Mouse (Mus musculus) limb, embryonic 14.5 days (tissue): Measurements from ENCODE around the gene Hdac5. TPM values are rescaled to one million over a fixed set of nuclear protein-coding genes. Genes with fewer than 3 reads are reported as not detected.

Source experiments
- ATAC-seq: fragments of 200-750 bp; cut with Nextera tagmentation; 2 replicates; pipeline ENCODE4 v1.8.0; 2017; ENCODE audit warnings: low read depth, moderate number of reproducible peaks, moderate TSS enrichment; ENCODE audit not compliant: low FRiP score
- DNase-seq: peaks from one replicate; pipeline ENCODE4 v3.0.0-alpha.2; 2015; ENCODE audit warnings: low spot score
- H3K27ac ChIP-seq: fragments of 300-500 bp; sonication (generic); replicated peaks from 2 replicates; pipeline ENCODE4 v1.5.1; 2014; ENCODE audit warnings: low read depth, mild to moderate bottlenecking, low read length, moderate library complexity, mixed read lengths
- H3K27me3 ChIP-seq: fragments of 300-500 bp; sonication (generic); 2 replicates; pipeline ENCODE4 v1.6.1; 2014; ENCODE audit warnings: low read length, mixed read lengths; ENCODE audit not compliant: control insufficient read depth, insufficient read depth
- H3K36me3 ChIP-seq: fragments of 300-500 bp; sonication (generic); 2 replicates; pipeline ENCODE4 v1.6.1; 2014; ENCODE audit warnings: mild to moderate bottlenecking, low read length, moderate library complexity, mixed read lengths; ENCODE audit not compliant: control insufficient read depth, insufficient read depth
- H3K4me1 ChIP-seq: fragments of 300-500 bp; sonication (generic); 2 replicates; pipeline ENCODE4 v1.6.1; 2014; ENCODE audit warnings: antibody characterized with exemption, low read length, mixed read lengths; ENCODE audit not compliant: control insufficient read depth, insufficient read depth
- H3K4me2 ChIP-seq: fragments of 300-500 bp; sonication (generic); replicated peaks from 2 replicates; pipeline ENCODE4 v1.6.1; 2014; ENCODE audit warnings: low read depth, mild to moderate bottlenecking, low read length, moderate library complexity; ENCODE audit not compliant: severe bottlenecking
- H3K4me3 ChIP-seq: fragments of 300-500 bp; sonication (generic); replicated peaks from 2 replicates; pipeline ENCODE4 v1.5.1; 2014; ENCODE audit warnings: low read length
- H3K9ac ChIP-seq: fragments of 300-500 bp; sonication (generic); 2 replicates; pipeline ENCODE4 v1.6.1; 2014; ENCODE audit warnings: mild to moderate bottlenecking, low read depth, low read length, moderate library complexity; ENCODE audit not compliant: severe bottlenecking
- H3K9me3 ChIP-seq: fragments of 300-500 bp; sonication (generic); 2 replicates; pipeline ENCODE4 v1.6.1; 2016; ENCODE audit warnings: low read length; ENCODE audit not compliant: control insufficient read depth
- POLR2A ChIP-seq: fragments of 200-500 bp; IDR thresholded peaks from 2 replicates; pipeline ENCODE4 v1.8.0; 2012; ENCODE audit warnings: inconsistent platforms, mild to moderate bottlenecking, moderate library complexity, borderline replicate concordance; ENCODE audit not compliant: insufficient read depth, insufficient read length; ENCODE audit errors: extremely low read depth
- WGBS: fragments of 180-500 bp; shearing (Covaris S2); extraction: QIAGEN DNeasy Blood & Tissue Kit; methylation state at CpG from one replicate; pipeline ENCODE4 v1.1.7; 2014; 5-methylcytosine and 5-hydroxymethylcytosine counted together
- polyA plus RNA-seq, 2 experiments: library from polyadenylated mRNA; depleted of rRNA in 1 of 2; stranded (reverse) in 1 of 2; unstranded in 1 of 2; fragments of >200 nt; fragmentation: Nextera tagmentation in 1 of 2; extraction: Ambion mirVana in 1 of 2; gene quantifications; 2 replicates each; pipeline versions ENCODE4 v1.2.1 to v1.2.3; 2012 to 2014

Hdac5 gene
- polyA plus RNA-seq, 2 experiments, result 46.7 to 86.2 TPM

DNA sequence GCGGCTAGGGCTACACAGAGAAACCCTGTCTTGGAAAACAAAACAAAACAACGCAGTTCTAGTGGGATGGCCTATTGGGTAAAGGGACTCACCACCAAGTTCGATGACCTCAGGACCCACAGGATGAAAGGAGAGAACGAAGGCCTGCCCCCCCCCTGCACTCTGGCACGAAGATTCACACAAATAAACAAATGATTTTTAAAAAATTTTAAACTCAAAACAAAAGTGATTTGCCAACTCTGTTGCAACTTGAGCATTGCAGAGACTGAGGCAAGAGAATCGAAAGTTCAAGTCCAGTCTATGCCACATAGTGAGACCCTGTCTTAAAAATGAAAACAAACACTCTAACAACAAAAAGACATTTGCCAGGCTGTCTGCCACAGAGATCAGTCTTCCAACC lies 10.7 kb upstream of the Hdac5 start:
- Histone ChIP-seq H3K4me3 (no peak overlapping the region), H3K9me3 (no peaks in the 10 kb centered on the region), H3K36me3 (no peaks in the 10 kb centered on the region), H3K9ac (no peak overlapping the region), H3K27ac (no peak overlapping the region), H3K4me1 (peaks cover 10% of the 10 kb centered on the region; the same call in 1 of the 2 replicates), H3K4me2 (no peak overlapping the region), H3K27me3 (no peaks in the 10 kb centered on the region)
- no peak for DNase-seq
- no peak for ATAC-seq
- TF ChIP-seq POLR2A, result no peak
- WGBS, result 92% methylated on average over 6 of the region's 6 CpGs

DNA sequence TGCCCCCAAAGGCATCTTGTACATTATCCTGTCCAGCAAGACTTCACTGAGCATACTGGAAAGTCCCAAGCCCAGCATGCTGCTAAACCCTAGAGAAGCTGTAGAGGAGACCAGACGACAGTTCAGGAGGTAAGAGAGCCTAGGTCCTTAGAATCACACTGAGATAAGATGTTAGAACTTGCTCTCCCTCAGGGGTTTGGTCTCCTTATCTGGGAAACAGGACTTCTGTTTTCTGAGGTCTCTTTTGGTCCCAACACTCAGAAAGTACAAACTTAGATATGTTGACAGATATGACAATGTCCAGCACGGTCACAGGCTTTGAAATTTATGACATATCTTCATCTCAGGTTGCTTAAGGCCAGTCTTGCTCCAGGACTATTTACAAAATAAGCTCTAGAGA lies 6.1 kb upstream of the Hdac5 start:
- H3K4me2 ChIP-seq, result no peak overlapping the region
- DNase-seq (no peak), ATAC-seq (no peak)
- no peaks in the 10 kb centered on the region for H3K36me3 ChIP-seq
- H3K9ac ChIP-seq, result no peak overlapping the region
- no peak for TF ChIP-seq POLR2A
- 66% methylated on average over 2 of the region's 2 CpGs for WGBS
- H3K4me1 ChIP-seq, result no peaks in the 10 kb centered on the region
- H3K27ac ChIP-seq, result no peak overlapping the region
- no peaks in the 10 kb centered on the region for H3K9me3 ChIP-seq
- no peaks in the 10 kb centered on the region for H3K27me3 ChIP-seq
- no peak overlapping the region for H3K4me3 ChIP-seq

DNA sequence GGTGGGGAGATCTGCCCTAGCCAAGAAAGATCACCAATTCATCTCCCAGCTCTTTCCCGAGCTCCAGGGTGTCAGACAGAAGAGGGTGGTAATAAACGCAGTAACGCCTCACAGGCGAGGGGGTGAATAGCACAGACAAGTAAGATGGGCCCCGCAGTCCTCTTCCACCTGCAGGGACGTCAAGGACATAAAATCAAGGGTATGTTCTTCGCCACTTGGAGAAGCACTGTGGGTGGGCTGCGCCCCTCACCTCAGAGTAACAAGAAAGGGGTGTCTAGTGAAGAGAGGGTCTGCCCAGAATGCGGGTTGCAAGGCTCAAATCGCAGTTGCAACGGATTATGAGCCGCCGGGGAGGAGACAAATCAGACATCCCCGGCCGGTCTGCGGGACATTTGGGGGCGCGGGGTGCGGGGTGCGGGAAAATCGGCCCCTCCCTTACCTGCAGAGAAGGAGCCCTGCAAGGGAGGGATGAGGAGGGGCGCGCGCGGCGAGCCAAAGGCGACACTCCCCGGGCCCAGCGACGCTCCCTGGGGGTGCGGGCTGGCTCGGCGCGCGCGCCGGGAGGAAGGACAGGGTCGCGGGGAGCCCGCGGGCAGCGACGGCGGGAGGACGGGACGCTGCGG lies 524 bp downstream of the Hdac5 start:
- Histone ChIP-seq H3K4me2 (peak overlapping the region; percentile 86), H3K27ac (peak overlapping the region; percentile 71; the same call in 1 of the 2 replicates), H3K4me3 (peak overlapping the region; percentile 97), H3K9ac (peak overlapping the region; percentile 84), H3K9me3 (no peaks in the 10 kb centered on the region), H3K4me1 (peaks cover 32% of the 10 kb centered on the region), H3K36me3 (peaks cover 3% of the 10 kb centered on the region), H3K27me3 (no peaks in the 10 kb centered on the region)
- TF ChIP-seq POLR2A, result no peak
- WGBS, result 2% methylated on average over 23 of the region's 47 CpGs
- no peak for DNase-seq
- peak; percentile 23 for ATAC-seq

DNA sequence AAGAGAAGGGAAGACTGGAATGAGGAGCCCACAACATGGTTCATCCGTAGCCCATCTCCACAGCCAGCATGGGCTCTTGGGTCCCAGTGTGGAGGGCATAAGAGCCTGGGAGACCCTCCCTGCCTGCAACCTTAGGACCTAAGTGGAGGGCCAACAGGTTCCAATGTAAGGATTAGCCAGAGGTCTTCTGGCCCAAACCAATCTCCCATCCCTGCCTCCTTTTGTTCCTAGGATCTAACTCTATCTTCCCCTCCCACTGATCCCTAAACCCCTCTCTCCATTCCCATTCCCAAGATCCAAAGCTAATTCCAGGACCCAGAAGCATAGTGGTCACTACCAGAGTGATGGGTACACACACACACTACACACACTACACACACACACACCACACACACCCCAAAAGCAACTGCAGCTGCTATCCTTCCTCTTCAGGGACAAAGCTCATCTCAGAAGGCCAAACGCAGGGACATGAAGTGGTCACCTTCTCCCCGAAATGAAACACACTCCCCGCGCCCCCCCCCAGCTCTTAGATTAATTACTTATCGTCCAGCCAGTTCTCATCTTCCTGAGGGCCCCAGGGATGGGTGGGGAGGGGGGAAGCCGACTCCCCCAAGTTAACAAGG lies 1.2 kb downstream of the Hdac5 start:
- DNase-seq, result no peak
- Histone ChIP-seq H3K4me2 (peak overlapping the region; percentile 86), H3K36me3 (peaks cover 6% of the 10 kb centered on the region), H3K4me3 (peak overlapping the region; percentile 97), H3K27ac (no peak overlapping the region), H3K27me3 (no peaks in the 10 kb centered on the region), H3K4me1 (peaks cover 35% of the 10 kb centered on the region), H3K9me3 (no peaks in the 10 kb centered on the region), H3K9ac (peak overlapping the region; percentile 84)
- 16% methylated on average over 7 of the region's 7 CpGs for WGBS
- ATAC-seq, result no peak
- TF ChIP-seq POLR2A, result no peak

DNA sequence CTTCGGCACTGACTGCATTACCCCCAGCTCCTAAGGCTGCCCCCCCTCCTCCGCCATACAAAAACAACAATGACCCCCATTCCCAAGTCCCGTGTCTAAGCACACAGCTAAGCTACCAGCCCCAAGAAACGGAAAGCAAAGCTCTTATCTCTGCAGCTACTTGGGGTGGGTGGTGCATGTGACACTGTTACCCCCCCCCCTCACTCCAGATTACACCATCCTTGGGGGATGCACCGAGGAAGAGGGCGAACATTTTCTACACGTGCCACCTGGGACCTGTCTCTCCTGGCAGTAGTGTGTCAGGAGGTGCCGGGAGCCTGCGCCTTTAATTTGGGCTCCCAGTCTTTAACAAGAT lies 1.8 kb downstream of the Hdac5 start:
- Histone ChIP-seq H3K27ac (no peak overlapping the region), H3K4me3 (peak overlapping the region; percentile 97), H3K36me3 (peaks cover 9% of the 10 kb centered on the region), H3K9ac (peak overlapping the region; percentile 84; the same call in 1 of the 2 replicates), H3K9me3 (no peaks in the 10 kb centered on the region), H3K27me3 (no peaks in the 10 kb centered on the region), H3K4me2 (peak overlapping the region; percentile 86), H3K4me1 (peaks cover 37% of the 10 kb centered on the region)
- DNase-seq (no peak), ATAC-seq (no peak)
- TF ChIP-seq POLR2A, result no peak
- WGBS, result 40% methylated on average over 9 of the region's 9 CpGs
